ENCODE assay signal across 21 mouse cellular contexts in genomic region chr10:63768871-63769270, GRCm38 (mm10).
"Had no signal": no experiment of that assay in that cellular context is flagged by ENCODE, and none has a peak within 500 bp of the region (broad histone marks: within the 10 kb centered on the region; RNA-seq: fewer than 3 reads in every experiment).

No protein-coding gene starts in this region.

- H3K4me1 ChIP-seq: kidney, embryonic 15.5 days; limb, embryonic 15.5 days; midbrain, embryonic 12.5 days; stomach, embryonic 15.5 days had no signal

- H3K27ac ChIP-seq: kidney, embryonic 15.5 days; limb, embryonic 12.5 days; limb, embryonic 15.5 days; liver, embryonic 14.5 days; midbrain, embryonic 12.5 days; neural tube, embryonic 13.5 days; stomach, embryonic 15.5 days had no signal

- H3K4me3 ChIP-seq: kidney, embryonic 15.5 days; limb, embryonic 12.5 days; limb, embryonic 15.5 days; midbrain, embryonic 12.5 days; myocyte; neural tube, embryonic 13.5 days; stomach, embryonic 15.5 days had no signal

- H3K9me3 ChIP-seq: kidney, embryonic 15.5 days; limb, embryonic 12.5 days; limb, embryonic 15.5 days; midbrain, embryonic 12.5 days; neural tube, embryonic 13.5 days; stomach, embryonic 15.5 days had no signal

- DNase-seq: kidney, postnatal 10 days; kidney, postnatal 36 days; left cerebral cortex, postnatal 4 days; liver, postnatal 0 days; lung, embryonic 14.5 days; lung, postnatal 36 days; retina, postnatal 1 day; right cerebral cortex, postnatal 25 days; spleen, adult 18-20 months; thymus, postnatal 25 days had no signal

- H3K27me3 ChIP-seq: kidney, embryonic 15.5 days; limb, embryonic 12.5 days; limb, embryonic 15.5 days; midbrain, embryonic 12.5 days; neural tube, embryonic 13.5 days; stomach, embryonic 15.5 days had no signal

- H3K36me3 ChIP-seq: kidney, embryonic 15.5 days; limb, embryonic 12.5 days; limb, embryonic 15.5 days; midbrain, embryonic 12.5 days; neural tube, embryonic 13.5 days; stomach, embryonic 15.5 days had no signal

- ATAC-seq: liver, postnatal 0 days; lung, postnatal 0 days; midbrain, embryonic 16.5 days had no signal

- H3K9ac ChIP-seq: kidney, embryonic 15.5 days; limb, embryonic 12.5 days; limb, embryonic 15.5 days; liver, embryonic 14.5 days; liver, postnatal 0 days; lung, embryonic 14.5 days; midbrain, embryonic 12.5 days; neural tube, embryonic 13.5 days; stomach, embryonic 15.5 days had no signal

- H3K4me2 ChIP-seq: kidney, embryonic 15.5 days; limb, embryonic 12.5 days; limb, embryonic 15.5 days; liver, embryonic 11.5 days; lung, embryonic 14.5 days; midbrain, embryonic 12.5 days; neural tube, embryonic 13.5 days; stomach, embryonic 15.5 days had no signal
